Mouse (Mus musculus) kidney, embryonic 14.5 days (tissue): ENCODE measurements at regions not wholly inside any gene's neighbourhood (a gene's known extent, or its start where the extent isn't known, plus 50 kb on each side); places are given as distances from the start of the nearest gene placed in this dataset.

Experiments used
- ATAC-seq: fragments of 200-750 bp; cut with Nextera tagmentation; 2 replicates; pipeline ENCODE4 v1.8.0; 2017; ENCODE audit warnings: moderate number of reproducible peaks, mild to moderate bottlenecking, moderate TSS enrichment, moderate library complexity; ENCODE audit not compliant: low FRiP score, low TSS enrichment
- H3K27ac ChIP-seq: fragments of 300-500 bp; sonication (generic); 2 replicates; pipeline ENCODE4 v1.5.1; 2014; ENCODE audit warnings: low read depth, mild to moderate bottlenecking, low read length, moderate library complexity, mixed read lengths
- H3K27me3 ChIP-seq: fragments of 300-500 bp; sonication (generic); 2 replicates; pipeline ENCODE4 v1.6.1; 2014; ENCODE audit warnings: mild to moderate bottlenecking, low read length; ENCODE audit not compliant: control insufficient read depth, insufficient read depth
- H3K36me3 ChIP-seq: fragments of 300-500 bp; sonication (generic); 2 replicates; pipeline ENCODE4 v1.6.1; 2014; ENCODE audit warnings: low read length, mixed read lengths; ENCODE audit not compliant: control insufficient read depth, insufficient read depth
- H3K4me1 ChIP-seq: fragments of 300-500 bp; sonication (generic); 2 replicates; pipeline ENCODE4 v1.6.1; 2014; ENCODE audit warnings: low read length, mixed read lengths; ENCODE audit not compliant: control insufficient read depth, insufficient read depth
- H3K4me2 ChIP-seq: fragments of 300-500 bp; sonication (generic); replicated peaks from 2 replicates; pipeline ENCODE4 v1.6.1; 2014; ENCODE audit warnings: low read depth, mild to moderate bottlenecking, low read length
- H3K4me3 ChIP-seq: fragments of 300-500 bp; sonication (generic); 2 replicates; pipeline ENCODE4 v1.5.1; 2014; ENCODE audit warnings: mild to moderate bottlenecking, low read length
- H3K9ac ChIP-seq: fragments of 300-500 bp; sonication (generic); 2 replicates; pipeline ENCODE4 v1.6.1; 2014; ENCODE audit warnings: low read depth, mild to moderate bottlenecking, low read length, moderate library complexity
- H3K9me3 ChIP-seq: fragments of 300-500 bp; sonication (generic); 2 replicates; pipeline ENCODE4 v1.6.1; 2016; ENCODE audit warnings: low read length; ENCODE audit not compliant: control insufficient read depth
- WGBS: fragments of 180-500 bp; shearing (Covaris S2); extraction: QIAGEN DNeasy Blood & Tissue Kit; methylation state at CpG from one replicate; pipeline ENCODE4 v1.1.7; 2014; 5-methylcytosine and 5-hydroxymethylcytosine counted together

DNA sequence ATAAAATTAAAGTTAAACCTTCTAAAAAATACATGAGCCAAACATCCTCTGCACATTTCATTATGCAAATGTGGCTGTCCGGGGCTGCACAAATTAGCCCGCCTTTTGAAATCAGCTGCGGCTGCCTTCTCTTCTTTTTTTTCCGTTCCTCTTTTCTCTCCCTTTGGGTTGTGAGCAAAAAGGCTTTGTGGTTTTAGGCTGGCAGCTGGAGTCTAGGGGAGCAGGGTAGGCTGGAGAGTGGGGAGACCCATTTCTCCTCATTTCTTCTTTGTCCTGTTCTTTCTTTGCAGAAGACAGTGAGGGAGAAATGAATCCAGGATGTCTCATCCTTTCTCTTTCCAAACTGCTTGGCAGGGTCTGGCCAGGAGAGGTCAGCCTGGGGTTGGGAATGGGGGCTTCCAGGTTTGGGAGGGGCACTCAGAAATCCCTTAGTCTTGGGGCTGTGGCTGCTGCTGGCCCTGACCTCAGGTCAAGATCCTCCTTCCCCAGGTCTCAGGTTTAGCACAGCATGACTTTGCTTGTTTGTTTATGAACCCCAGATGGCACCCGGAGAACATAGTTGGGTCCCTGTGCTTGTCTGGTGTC lies 163.2 kb upstream of the 4931429L15Rik start:
- Histone ChIP-seq H3K27ac (no peak overlapping the region), H3K4me3 (no peak overlapping the region), H3K36me3 (no peaks in the 10 kb centered on the region), H3K9ac (no peak overlapping the region), H3K9me3 (no peaks in the 10 kb centered on the region), H3K4me2 (no peak overlapping the region), H3K4me1 (peaks cover 10% of the 10 kb centered on the region), H3K27me3 (no peaks in the 10 kb centered on the region)
- WGBS = 59% methylated on average over 5 of the region's 5 CpGs
- ATAC-seq = no peak

DNA sequence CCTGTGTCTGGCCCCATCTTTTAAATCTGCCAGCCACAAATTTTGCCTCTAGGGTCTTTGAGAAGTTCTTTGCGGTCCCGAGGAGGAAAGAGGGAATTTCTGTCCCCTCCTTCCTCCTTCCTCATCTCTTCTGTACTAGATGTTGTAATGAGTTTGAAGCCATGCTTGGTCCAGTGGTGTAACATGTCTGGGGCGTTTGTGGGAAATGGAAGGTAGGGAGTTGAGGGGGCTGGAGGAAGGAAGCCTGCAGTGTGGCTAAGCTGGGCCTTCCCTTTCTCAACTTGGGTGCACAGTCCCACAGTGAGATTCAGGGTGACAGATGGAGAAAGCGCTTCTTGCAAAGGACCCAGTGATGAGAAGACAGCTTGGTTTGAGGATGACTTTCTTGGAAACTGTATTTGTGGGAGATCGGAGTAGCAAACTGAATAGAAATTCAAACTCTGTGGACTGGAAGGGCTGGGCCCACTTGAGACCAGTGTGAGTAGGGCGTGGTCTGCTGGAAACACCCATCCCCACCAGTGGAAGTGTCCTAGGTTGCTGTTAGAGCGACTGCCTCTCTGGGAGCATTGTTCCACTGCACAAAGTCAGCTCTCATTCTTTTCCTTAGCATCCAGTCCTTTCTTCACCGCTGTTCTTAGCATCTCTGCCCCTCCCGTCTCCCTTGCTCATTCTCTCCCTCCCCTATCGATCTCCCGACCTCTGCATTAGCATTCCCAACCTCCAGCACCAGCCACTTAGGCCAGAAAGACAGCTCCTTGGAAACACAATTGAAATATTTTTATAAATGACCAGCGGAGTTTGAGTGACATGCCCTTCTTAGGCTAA lies 162.5 kb upstream of the 4931429L15Rik start:
- Histone ChIP-seq H3K9ac (no peak overlapping the region), H3K27ac (no peak overlapping the region), H3K4me1 (peaks cover 10% of the 10 kb centered on the region), H3K4me2 (no peak overlapping the region), H3K9me3 (no peaks in the 10 kb centered on the region), H3K4me3 (no peak overlapping the region), H3K36me3 (no peaks in the 10 kb centered on the region), H3K27me3 (no peaks in the 10 kb centered on the region)
- WGBS = 55% methylated on average over 12 of the region's 12 CpGs
- ATAC-seq = no peak

GRCm38 (mm10) chr9:46481491-46481890 lies 161.7 kb upstream of the 4931429L15Rik start:
- no peaks in the 10 kb centered on the region for H3K36me3 ChIP-seq
- no peaks in the 10 kb centered on the region for H3K27me3 ChIP-seq
- no peak overlapping the region for H3K27ac ChIP-seq
- ATAC-seq = no peak
- H3K4me3 ChIP-seq = no peak overlapping the region
- no peak overlapping the region for H3K4me2 ChIP-seq
- WGBS = 46% methylated on average over 7 of the region's 7 CpGs
- no peak overlapping the region for H3K9ac ChIP-seq
- peaks cover 10% of the 10 kb centered on the region for H3K4me1 ChIP-seq
- H3K9me3 ChIP-seq = no peaks in the 10 kb centered on the region

DNA sequence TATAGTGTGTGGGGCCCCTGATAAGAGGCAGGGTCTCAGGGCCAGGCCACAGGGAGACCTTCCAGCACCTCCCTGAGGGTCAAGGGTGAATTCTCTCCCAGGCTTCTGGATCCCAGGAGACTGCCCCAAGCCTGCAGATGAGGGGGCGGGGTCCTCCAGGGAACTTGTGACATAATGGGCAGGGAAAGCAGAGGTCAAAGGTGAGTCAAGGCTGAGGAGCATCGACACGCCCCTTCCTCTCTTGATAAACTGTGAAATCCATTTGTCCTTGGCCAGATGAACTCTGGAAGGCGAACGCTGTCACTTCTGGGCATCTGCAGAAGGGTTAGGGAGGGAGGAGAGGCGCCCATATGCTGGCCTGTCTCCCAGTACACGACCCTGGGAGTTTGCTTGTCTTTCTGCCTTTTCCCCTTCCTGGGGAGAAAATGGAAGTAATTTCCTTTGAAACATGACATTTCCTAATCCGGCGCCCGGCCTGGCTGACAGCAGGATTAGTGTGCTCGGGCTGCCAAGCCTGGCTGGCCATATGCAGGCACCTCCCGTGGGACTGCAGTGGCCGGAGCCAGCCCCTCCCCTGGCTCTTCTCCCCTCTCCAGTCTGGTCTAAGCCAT lies 160.4 kb upstream of the 4931429L15Rik start:
- Histone ChIP-seq H3K4me1 (peaks cover 10% of the 10 kb centered on the region), H3K9me3 (no peaks in the 10 kb centered on the region), H3K36me3 (no peaks in the 10 kb centered on the region), H3K27ac (no peak overlapping the region), H3K4me3 (no peak overlapping the region), H3K9ac (no peak overlapping the region), H3K4me2 (peak overlapping the region; percentile 12; the same call in 1 of the 2 replicates), H3K27me3 (no peaks in the 10 kb centered on the region)
- 9% methylated on average over 13 of the region's 13 CpGs for WGBS
- ATAC-seq = 0 out of 2 replicates have a peak, but pooled peaks have one; percentile 52

- H3K27me3 ChIP-seq = no peaks in the 10 kb centered on the region
- H3K36me3 ChIP-seq = no peaks in the 10 kb centered on the region
- peaks cover 10% of the 10 kb centered on the region for H3K4me1 ChIP-seq
- no peak overlapping the region for H3K27ac ChIP-seq
- ATAC-seq = no peak
- no peak overlapping the region for H3K9ac ChIP-seq
- no peaks in the 10 kb centered on the region for H3K9me3 ChIP-seq
- H3K4me2 ChIP-seq = no peak overlapping the region
- no peak overlapping the region for H3K4me3 ChIP-seq
- 68% methylated on average over 2 of the region's 2 CpGs for WGBS
Measured at GRCm38 (mm10) chr9:46478611-46479010, 158.8 kb upstream of the 4931429L15Rik start.

- ATAC-seq = no peak
- Histone ChIP-seq H3K9ac (no peak overlapping the region), H3K27me3 (no peaks in the 10 kb centered on the region), H3K4me1 (peaks cover 10% of the 10 kb centered on the region), H3K4me3 (no peak overlapping the region), H3K36me3 (no peaks in the 10 kb centered on the region), H3K4me2 (no peak overlapping the region), H3K27ac (no peak overlapping the region), H3K9me3 (no peaks in the 10 kb centered on the region)
- 48% methylated on average over 5 of the region's 5 CpGs for WGBS
Measured at GRCm38 (mm10) chr9:46476516-46476915, 156.7 kb upstream of the 4931429L15Rik start.

DNA sequence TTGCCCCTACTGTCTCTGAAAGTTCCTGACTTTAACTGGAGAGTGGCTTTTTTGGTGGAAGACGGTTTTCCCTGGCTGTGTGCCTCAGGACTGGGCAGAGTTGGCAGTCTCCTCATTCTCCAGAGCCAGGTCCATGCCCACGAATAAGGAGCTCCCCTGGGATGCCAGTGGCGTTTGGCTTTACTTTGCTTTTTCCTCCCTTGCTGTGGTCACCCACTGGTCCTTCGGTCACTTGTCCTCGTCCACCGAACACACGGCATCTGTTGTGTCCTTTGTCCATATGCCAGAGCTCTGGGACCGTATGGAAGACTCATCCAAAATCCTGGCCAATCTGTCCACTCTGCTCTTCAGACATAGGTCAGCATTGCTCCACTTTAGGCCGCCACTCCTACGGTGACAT lies 153.9 kb upstream of the 4931429L15Rik start:
- H3K36me3 ChIP-seq = no peaks in the 10 kb centered on the region
- ATAC-seq = no peak
- no peak overlapping the region for H3K9ac ChIP-seq
- no peak overlapping the region for H3K27ac ChIP-seq
- WGBS = 94% methylated on average over 10 of the region's 10 CpGs
- no peaks in the 10 kb centered on the region for H3K9me3 ChIP-seq
- peaks cover 7% of the 10 kb centered on the region; the same call in 1 of the 2 replicates for H3K4me1 ChIP-seq
- no peaks in the 10 kb centered on the region for H3K27me3 ChIP-seq
- H3K4me3 ChIP-seq = no peak overlapping the region
- H3K4me2 ChIP-seq = no peak overlapping the region

GRCm38 (mm10) chr9:46469521-46469920 lies 149.7 kb upstream of the 4931429L15Rik start:
- peak; percentile 68; the same call in 1 of the 2 replicates for ATAC-seq
- H3K27me3 ChIP-seq = no peaks in the 10 kb centered on the region
- H3K4me1 ChIP-seq = peaks cover 15% of the 10 kb centered on the region; the same call in 1 of the 2 replicates
- H3K9me3 ChIP-seq = no peaks in the 10 kb centered on the region
- WGBS = 57% methylated on average over 7 of the region's 7 CpGs
- H3K9ac ChIP-seq = no peak overlapping the region
- no peak overlapping the region for H3K27ac ChIP-seq
- H3K4me3 ChIP-seq = no peak overlapping the region
- H3K4me2 ChIP-seq = no peak overlapping the region
- H3K36me3 ChIP-seq = no peaks in the 10 kb centered on the region

- peaks cover 15% of the 10 kb centered on the region; the same call in 1 of the 2 replicates for H3K4me1 ChIP-seq
- H3K9ac ChIP-seq = no peak overlapping the region
- no peak overlapping the region for H3K4me2 ChIP-seq
- no peak overlapping the region for H3K4me3 ChIP-seq
- peak; percentile 65 for ATAC-seq
- no peaks in the 10 kb centered on the region for H3K36me3 ChIP-seq
- H3K27ac ChIP-seq = no peak overlapping the region
- H3K9me3 ChIP-seq = no peaks in the 10 kb centered on the region
- no peaks in the 10 kb centered on the region for H3K27me3 ChIP-seq
- 29% methylated on average over 2 of the region's 2 CpGs for WGBS
Measured at GRCm38 (mm10) chr9:46468306-46468705, 148.5 kb upstream of the 4931429L15Rik start.
